Mouse (Mus musculus): ENCODE measurements at regions not wholly inside any gene's neighbourhood (a gene's known extent, or its start where the extent isn't known, plus 50 kb on each side); places are given as distances from the start of the nearest gene placed in this dataset.
A peak's percentile ranks its signal among the peaks of the same experiment; 100 is the strongest.

- WGBS = 86% methylated on average over 5 of the region's 5 CpGs
- H3K27me3 ChIP-seq = no peaks in the 10 kb centered on the region
- H3K9ac ChIP-seq = no peak overlapping the region
- no peaks in the 10 kb centered on the region for H3K36me3 ChIP-seq (ENCODE audit: poor library complexity, severe bottlenecking)
- no peak overlapping the region for H3K27ac ChIP-seq
- H3K9me3 ChIP-seq (replicated peaks) = no peaks in the 10 kb centered on the region
- H3K4me1 ChIP-seq = no peaks in the 10 kb centered on the region
- ATAC-seq = no peak
- H3K4me3 ChIP-seq = no peak overlapping the region
- no peak overlapping the region for H3K4me2 ChIP-seq
Observed at GRCm38 (mm10) chr12:57928030-57928429, 283.5 kb upstream of the Sstr1 start.

DNA sequence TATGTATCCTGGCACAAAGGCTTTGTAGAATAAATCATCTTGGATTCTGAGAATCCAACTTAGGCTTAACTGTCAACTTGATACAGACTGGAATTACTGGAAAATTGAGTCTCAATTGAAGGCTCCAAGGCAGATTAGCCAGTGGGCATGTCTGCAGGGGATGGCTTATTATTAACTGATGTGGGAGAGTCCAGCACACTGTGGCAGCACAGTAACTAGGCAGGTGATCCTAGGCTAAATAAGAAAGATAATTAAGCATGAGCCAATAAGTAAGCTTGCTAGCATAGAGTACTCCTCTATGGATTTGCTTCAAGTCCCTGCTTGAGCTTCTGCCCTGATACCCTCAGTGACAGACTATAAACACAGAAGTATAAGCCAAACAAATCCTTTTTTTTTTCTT lies 279.7 kb upstream of the Sstr1 start:
- Histone ChIP-seq H3K4me3 (no peak overlapping the region), H3K27me3 (no peaks in the 10 kb centered on the region), H3K27ac (no peak overlapping the region), H3K9ac (no peak overlapping the region), H3K36me3 (ENCODE audit: poor library complexity, severe bottlenecking) (no peaks in the 10 kb centered on the region), H3K4me2 (no peak overlapping the region), H3K9me3 (replicated peaks) (no peaks in the 10 kb centered on the region), H3K4me1 (no peaks in the 10 kb centered on the region)
- no peak for ATAC-seq

DNA sequence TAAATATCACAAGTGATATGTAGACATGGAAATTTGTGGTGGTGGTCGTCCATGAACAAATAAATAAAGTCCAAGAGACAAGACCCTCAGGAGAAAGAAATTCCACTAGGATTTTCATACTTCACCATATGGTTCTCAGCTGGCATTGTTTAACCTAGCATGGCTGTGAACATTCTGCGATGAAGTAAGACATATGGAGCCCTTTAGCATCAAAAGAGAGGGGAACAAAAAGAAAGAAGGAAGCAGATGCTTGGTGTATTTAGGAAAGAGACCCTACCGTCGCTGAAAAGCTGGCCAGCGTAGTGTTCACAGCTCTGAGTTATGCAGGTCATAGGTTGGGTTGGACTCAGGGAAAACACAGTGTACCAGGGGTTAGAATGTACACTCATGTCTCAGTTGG lies 261.7 kb upstream of the Sstr1 start:
- Histone ChIP-seq H3K36me3 (ENCODE audit: poor library complexity, severe bottlenecking) (no peaks in the 10 kb centered on the region), H3K4me3 (no peak overlapping the region), H3K27ac (no peak overlapping the region), H3K27me3 (no peaks in the 10 kb centered on the region), H3K4me2 (no peak overlapping the region), H3K4me1 (no peaks in the 10 kb centered on the region), H3K9ac (no peak overlapping the region), H3K9me3 (replicated peaks) (no peaks in the 10 kb centered on the region)
- ATAC-seq = peak; percentile 89
- 55% methylated on average over 5 of the region's 5 CpGs for WGBS

GRCm38 (mm10) chr12:57958527-57958926 lies 253.0 kb upstream of the Sstr1 start:
- Histone ChIP-seq H3K27me3 (no peaks in the 10 kb centered on the region), H3K36me3 (ENCODE audit: poor library complexity, severe bottlenecking) (no peaks in the 10 kb centered on the region), H3K9ac (no peak overlapping the region), H3K4me1 (no peaks in the 10 kb centered on the region), H3K4me3 (no peak overlapping the region), H3K27ac (no peak overlapping the region), H3K4me2 (no peak overlapping the region), H3K9me3 (replicated peaks) (no peaks in the 10 kb centered on the region)
- 93% methylated on average over 2 of the region's 2 CpGs for WGBS
- no peak for ATAC-seq

- WGBS = 75% methylated on average over 6 of the region's 6 CpGs
Observed at GRCm38 (mm10) chr12:57960171-57960570, 251.4 kb upstream of the Sstr1 start.

DNA sequence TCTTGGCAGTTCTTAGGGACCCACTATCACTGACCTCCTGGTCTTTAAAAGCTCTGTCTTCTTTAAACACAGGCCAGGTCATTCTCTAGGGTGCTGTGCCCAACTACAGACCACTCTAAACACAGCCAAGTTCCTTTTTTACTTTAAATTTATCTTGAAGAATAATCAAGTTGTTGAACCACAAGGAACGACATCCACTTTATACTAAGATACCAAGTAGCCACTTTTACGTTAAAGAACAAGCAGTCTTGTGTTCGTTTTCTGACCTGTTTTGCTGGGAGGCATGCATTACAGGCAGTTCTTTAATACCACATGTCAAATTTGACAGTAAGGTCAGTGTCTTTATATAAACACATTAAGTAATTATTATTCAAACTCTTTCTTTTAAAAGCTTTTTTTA lies 242.4 kb upstream of the Sstr1 start:
- whole genome bisulfite sequencing = 80% methylated on average over 3 of the region's 3 CpGs
- H3K9ac ChIP-seq = no peak overlapping the region
- H3K4me2 ChIP-seq = no peak overlapping the region
- H3K27ac ChIP-seq = no peak overlapping the region
- no peak for ATAC-seq
- no peaks in the 10 kb centered on the region for H3K27me3 ChIP-seq
- no peak overlapping the region for H3K4me3 ChIP-seq
- H3K36me3 ChIP-seq (ENCODE audit: poor library complexity, severe bottlenecking) = no peaks in the 10 kb centered on the region
- H3K4me1 ChIP-seq = no peaks in the 10 kb centered on the region
- no peaks in the 10 kb centered on the region for H3K9me3 ChIP-seq (replicated peaks)

More at GRCm38 (mm10) chr12:57960171-57960570, 251.4 kb upstream of the Sstr1 start:
- Histone ChIP-seq H3K27ac (no peak overlapping the region), H3K9me3 (replicated peaks) (no peaks in the 10 kb centered on the region), H3K36me3 (ENCODE audit: poor library complexity, severe bottlenecking) (no peaks in the 10 kb centered on the region), H3K4me2 (no peak overlapping the region), H3K4me1 (no peaks in the 10 kb centered on the region), H3K27me3 (no peaks in the 10 kb centered on the region), H3K9ac (no peak overlapping the region), H3K4me3 (no peak overlapping the region)
- no peak for ATAC-seq

DNA sequence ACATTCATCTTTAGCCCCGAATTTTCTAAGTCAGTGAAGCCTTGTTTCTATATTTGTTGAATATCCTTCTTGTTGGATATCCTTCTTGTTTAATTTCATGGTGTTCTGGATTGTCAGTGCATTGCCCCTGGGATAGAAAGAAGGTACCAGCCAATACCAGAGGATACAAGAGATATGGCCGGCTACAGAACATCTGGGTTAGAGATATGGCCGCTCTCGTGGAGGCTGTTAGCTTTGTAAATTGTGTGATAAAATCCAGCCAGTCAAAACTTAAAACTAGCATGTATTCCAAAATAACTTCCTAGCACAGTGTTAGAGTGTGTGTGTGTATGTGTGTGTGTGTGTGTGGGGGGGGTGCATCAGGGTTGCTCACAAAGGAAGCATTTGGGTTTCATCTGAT lies 241.4 kb upstream of the Sstr1 start:
- WGBS = 86% methylated on average over 4 of the region's 4 CpGs
- Histone ChIP-seq H3K4me1 (no peaks in the 10 kb centered on the region), H3K4me3 (no peak overlapping the region), H3K27me3 (no peaks in the 10 kb centered on the region), H3K4me2 (no peak overlapping the region), H3K9me3 (replicated peaks) (no peaks in the 10 kb centered on the region), H3K36me3 (ENCODE audit: poor library complexity, severe bottlenecking) (no peaks in the 10 kb centered on the region), H3K27ac (no peak overlapping the region), H3K9ac (no peak overlapping the region)
- ATAC-seq = no peak

- no peak overlapping the region for H3K9ac ChIP-seq
- no peak overlapping the region for H3K4me2 ChIP-seq
- ATAC-seq = no peak
- H3K4me1 ChIP-seq = no peaks in the 10 kb centered on the region
- H3K27me3 ChIP-seq = no peaks in the 10 kb centered on the region
- H3K36me3 ChIP-seq (ENCODE audit: poor library complexity, severe bottlenecking) = no peaks in the 10 kb centered on the region
- no peak overlapping the region for H3K27ac ChIP-seq
- 78% methylated on average over 2 of the region's 2 CpGs for WGBS
- no peak overlapping the region for H3K4me3 ChIP-seq
- H3K9me3 ChIP-seq (replicated peaks) = no peaks in the 10 kb centered on the region
Observed at GRCm38 (mm10) chr12:57972484-57972883, 239.1 kb upstream of the Sstr1 start.

Data from forebrain, embryonic 13.5 days (tissue).